Mouse (Mus musculus) heart, postnatal 0 days (tissue): Measurements from ENCODE around the gene Ldlrad3.

Experiments
- CTCF ChIP-seq: IDR thresholded peaks from 2 replicates; pipeline ENCODE4 v1.5.1; 2016; ENCODE audit warnings: antibody characterized with exemption, control low read depth, low read depth
- EP300 ChIP-seq: IDR thresholded peaks from 2 replicates; pipeline ENCODE4 v1.6.1; 2016; ENCODE audit warnings: antibody characterized with exemption, low read depth

DNA sequence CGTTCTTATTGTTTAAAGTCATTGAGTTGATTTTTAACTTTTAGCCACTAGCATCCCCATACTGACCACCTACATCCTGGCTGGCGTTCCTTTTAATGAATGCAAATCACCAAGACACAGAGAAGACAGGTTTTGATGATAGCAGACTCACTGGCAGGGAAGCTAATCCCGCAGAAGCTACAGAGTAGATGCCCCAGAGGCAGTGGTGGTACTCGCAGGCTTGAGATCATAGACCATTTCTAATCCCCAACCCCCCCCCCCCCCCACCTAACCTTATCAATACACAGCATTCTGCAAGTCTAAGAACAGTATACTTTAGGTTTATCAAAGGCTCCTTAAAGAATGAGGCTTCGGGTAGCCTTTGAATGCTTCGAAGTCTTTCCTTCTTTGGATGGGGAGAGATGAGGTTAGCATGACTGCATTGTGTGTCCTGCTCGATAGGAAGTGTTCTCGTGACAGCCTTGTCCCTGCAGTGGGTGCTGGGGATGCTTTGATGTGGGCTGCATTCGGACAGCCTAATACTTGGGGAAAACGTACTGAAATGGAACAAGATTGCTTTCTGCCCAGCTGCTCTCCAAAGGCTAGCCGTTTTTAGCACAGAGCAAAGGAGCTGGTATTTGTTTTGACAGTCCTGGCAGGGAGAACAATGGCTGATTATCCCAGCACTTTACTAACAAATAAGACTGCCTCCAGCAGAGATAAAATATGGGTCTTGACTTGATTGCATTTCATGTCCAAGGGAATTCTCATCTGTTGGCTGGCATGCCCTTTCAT, 37.4 kb upstream of the Ldlrad3 start:
- TF ChIP-seq CTCF: no peak
- no peak for TF ChIP-seq EP300
